Mouse (Mus musculus) CH12.LX (cell line): ENCODE results near the gene Neu2. TPM values are rescaled to one million over a fixed set of nuclear protein-coding genes. Genes with fewer than 3 reads are reported as not detected.

Experiments used
- DNase-seq: peaks from one replicate; pipeline ENCODE4 v3.0.0-alpha.2; 2013; ENCODE audit errors: extremely low read depth
- H3K27ac ChIP-seq: 2 replicates; pipeline ENCODE4 v1.5.1; 2012; ENCODE audit warnings: low read depth, mild to moderate bottlenecking, control low read depth, moderate library complexity; ENCODE audit not compliant: insufficient read depth
- H3K27me3 ChIP-seq: replicated peaks from 2 replicates; pipeline ENCODE3; 2012; ENCODE audit warnings: inconsistent platforms
- H3K36me3 ChIP-seq, 2 experiments: replicated peaks in 1 of 2; 2 replicates each; pipeline versions ENCODE3 to v1.6.1; 2012; ENCODE audit warnings: inconsistent platforms in 1 of 2, low read length in 1 of 2, mild to moderate bottlenecking in 1 of 2, mixed read lengths in 1 of 2, moderate library complexity in 1 of 2; ENCODE audit not compliant: control insufficient read depth in 1 of 2, insufficient read depth in 1 of 2
- H3K4me1 ChIP-seq, 2 experiments: 2 replicates each; pipeline ENCODE4 v1.6.1; 2012; ENCODE audit warnings: inconsistent platforms in 1 of 2, moderate library complexity in 1 of 2; ENCODE audit not compliant: insufficient read depth in 2 of 2, control insufficient read depth in 1 of 2
- H3K4me2 ChIP-seq: 2 replicates; pipeline ENCODE4 v1.6.1; 2012; ENCODE audit warnings: low read depth, mild to moderate bottlenecking, control low read depth; ENCODE audit not compliant: poor library complexity, insufficient read depth, severe bottlenecking
- H3K4me3 ChIP-seq, 3 experiments: fragments of 150-350 bp in 1 of 3; sonication (generic) in 1 of 3; replicated peaks in 1 of 3; 2 replicates each; pipeline versions ENCODE3 to v1.5.1; 2011 to 2012; ENCODE audit warnings: low read depth in 2 of 3, low read length in 2 of 3, mild to moderate bottlenecking in 2 of 3, moderate library complexity in 2 of 3, control low read depth in 1 of 3, improper control_type of control experiment in 1 of 3, inconsistent platforms in 1 of 3, mixed read lengths in 1 of 3; ENCODE audit not compliant: poor library complexity in 1 of 3
- H3K79me2 ChIP-seq: replicated peaks from 2 replicates; pipeline ENCODE4 v1.6.1; 2012; ENCODE audit warnings: mild to moderate bottlenecking, moderate library complexity; ENCODE audit not compliant: control insufficient read depth, poor library complexity, insufficient read depth, severe bottlenecking; ENCODE audit errors: extremely low read depth
- H3K9ac ChIP-seq: 2 replicates; pipeline ENCODE4 v1.6.1; 2012; ENCODE audit warnings: low read depth, mild to moderate bottlenecking, control low read depth, moderate library complexity; ENCODE audit not compliant: insufficient read depth
- H3K9me3 ChIP-seq: replicated peaks from 2 replicates; pipeline ENCODE3; 2012; ENCODE audit warnings: low read length, inconsistent platforms, mixed read lengths
- BHLHE40 ChIP-seq: IDR thresholded peaks from 2 replicates; pipeline ENCODE4 v1.6.1; 2011; ENCODE audit warnings: mild to moderate bottlenecking, low read depth, low read length, improper control_type of control experiment
- CHD1 ChIP-seq: IDR thresholded peaks from 2 replicates; pipeline ENCODE4 v1.6.1; 2012; ENCODE audit warnings: low read depth, low read length, improper control_type of control experiment, inconsistent platforms
- IRF4 ChIP-seq: IDR thresholded peaks from 2 replicates; pipeline ENCODE4 v1.6.1; 2014; ENCODE audit warnings: low read depth, mild to moderate bottlenecking, inconsistent platforms, low read length, improper control_type of control experiment
- JUN ChIP-seq: IDR thresholded peaks from 2 replicates; pipeline ENCODE4 v1.6.1; 2011; ENCODE audit warnings: low read depth, mild to moderate bottlenecking, low read length, improper control_type of control experiment, moderate library complexity; ENCODE audit not compliant: insufficient read depth
- JUND ChIP-seq: conservative IDR thresholded peaks from 2 replicates; pipeline ENCODE4 v1.6.1; 2011; ENCODE audit warnings: low read depth, low read length, improper control_type of control experiment
- MAX ChIP-seq: IDR thresholded peaks from 2 replicates; pipeline ENCODE4 v1.6.1; 2011; ENCODE audit warnings: low read length, improper control_type of control experiment
- MXI1 ChIP-seq: IDR thresholded peaks from 2 replicates; pipeline ENCODE4 v1.6.1; 2011; ENCODE audit warnings: mild to moderate bottlenecking, low read depth, low read length, improper control_type of control experiment
- NELFE ChIP-seq: IDR thresholded peaks from 2 replicates; pipeline ENCODE4 v1.6.1; 2011; ENCODE audit warnings: low read depth, low read length, improper control_type of control experiment
- PAX5 ChIP-seq: IDR thresholded peaks from 2 replicates; pipeline ENCODE4 v1.6.1; 2012; ENCODE audit warnings: low read length, inconsistent platforms, mixed read lengths
- SMC3 ChIP-seq: IDR thresholded peaks from 2 replicates; pipeline ENCODE4 v1.6.1; 2011; ENCODE audit warnings: low read depth, low read length, improper control_type of control experiment
- TBP ChIP-seq: conservative IDR thresholded peaks from 2 replicates; pipeline ENCODE4 v1.6.1; 2011; ENCODE audit warnings: low read depth, low read length, improper control_type of control experiment
- TCF12 ChIP-seq: IDR thresholded peaks from 2 replicates; pipeline ENCODE4 v1.6.1; 2014; ENCODE audit warnings: low read depth, mild to moderate bottlenecking, inconsistent platforms, low read length, improper control_type of control experiment
- ZC3H11A ChIP-seq: IDR thresholded peaks from 2 replicates; pipeline ENCODE4 v1.6.1; 2012; ENCODE audit warnings: low read depth, mild to moderate bottlenecking, inconsistent platforms, low read length, improper control_type of control experiment
- ZKSCAN1 ChIP-seq: IDR thresholded peaks from 2 replicates; pipeline ENCODE4 v1.6.1; 2012; ENCODE audit warnings: low read depth, inconsistent platforms, low read length, improper control_type of control experiment, borderline replicate concordance
- dilution Hi-C: fragments of 300-500 bp; cut with MboI; formaldehyde crosslinking; loops from 2 replicates; pipeline ENCODE4 v1.14.3; 2020; ENCODE audit warnings: low sequenced_read_pairs; ENCODE audit not compliant: extremely low pct_unique_long_range_greater_than_20kb, extremely low pct_ligation_motif_present
- in situ Hi-C: fragments of 300-500 bp; cut with MboI; formaldehyde crosslinking; loops from 3 replicates; pipeline ENCODE4 v1.14.3; 2019; ENCODE audit warnings: low sequenced_read_pairs, low pct_ligation_motif_present, low pct_unique_long_range_greater_than_20kb, mixed read lengths
- polyA plus RNA-seq: library from polyadenylated mRNA; unstranded; fragments of >175 nt; gene quantifications from 2 replicates; pipeline ENCODE4 v1.2.1, GENCODE M21; 2012; ENCODE audit warnings: low read depth; ENCODE audit not compliant: insufficient read length
- total RNA-seq, 2 experiments: library from RNA; depleted of rRNA; stranded (reverse); fragments of 300-350 nt in 1 of 2; fragments of >200 nt in 1 of 2; gene quantifications; 2 replicates each; pipeline ENCODE4 v1.2.3; 2012 to 2014

Gene Neu2
- total and polyA plus RNA-seq, 3 experiments: not detected

GRCm38 (mm10) chr1:87507857-87508256, 1.8 kb upstream of the Neu2 start:
- no peak for DNase-seq
- peaks cover 0 to 8% of the 10 kb centered on the region in 2 experiments; a peak in 1 of 4 replicates for H3K4me1 ChIP-seq
- no peak overlapping the region for H3K27ac ChIP-seq
- H3K9me3 ChIP-seq: peaks cover 8% of the 10 kb centered on the region
- TF ChIP-seq JUND (no peak), MXI1 (no peak), CHD1 (no peak), MAX (no peak), JUN (no peak), NELFE (no peak), ZKSCAN1 (no peak)
- no peak overlapping the region for H3K4me3 ChIP-seq
- no peaks in the 10 kb centered on the region for H3K79me2 ChIP-seq
- in situ Hi-C loops: no loop called here
- dilution Hi-C loops: no loop called here
- no peak overlapping the region for H3K4me2 ChIP-seq
- peaks cover 3% of the 10 kb centered on the region for H3K27me3 ChIP-seq
- no peak overlapping the region for H3K9ac ChIP-seq
- no peaks in the 10 kb centered on the region for H3K36me3 ChIP-seq

GRCm38 (mm10) chr1:87508591-87509560, 813 bp upstream of the Neu2 start:
- no peak overlapping the region for H3K4me2 ChIP-seq
- peaks cover 3% of the 10 kb centered on the region for H3K27me3 ChIP-seq
- H3K27ac ChIP-seq: no peak overlapping the region
- peaks cover 13% of the 10 kb centered on the region for H3K9me3 ChIP-seq
- H3K79me2 ChIP-seq: no peaks in the 10 kb centered on the region
- peaks cover 0 to 8% of the 10 kb centered on the region in 2 experiments; a peak in 1 of 4 replicates for H3K4me1 ChIP-seq
- in situ Hi-C loops (no loop called here), dilution Hi-C loops (no loop called here)
- no peak overlapping the region for H3K4me3 ChIP-seq
- DNase-seq: no peak
- TF ChIP-seq TCF12: no peak
- no peak for TF ChIP-seq TBP
- no peak for TF ChIP-seq NELFE
- TF ChIP-seq ZC3H11A: no peak
- no peak for TF ChIP-seq SMC3
- TF ChIP-seq ZKSCAN1: no peak
- TF ChIP-seq IRF4: no peak
- no peak for TF ChIP-seq BHLHE40
- TF ChIP-seq PAX5: no peak
- H3K9ac ChIP-seq: no peak overlapping the region
- no peaks in the 10 kb centered on the region for H3K36me3 ChIP-seq
